Mouse (Mus musculus): ENCODE measurements around the gene Nol3.

Nol3 gene

DNA sequence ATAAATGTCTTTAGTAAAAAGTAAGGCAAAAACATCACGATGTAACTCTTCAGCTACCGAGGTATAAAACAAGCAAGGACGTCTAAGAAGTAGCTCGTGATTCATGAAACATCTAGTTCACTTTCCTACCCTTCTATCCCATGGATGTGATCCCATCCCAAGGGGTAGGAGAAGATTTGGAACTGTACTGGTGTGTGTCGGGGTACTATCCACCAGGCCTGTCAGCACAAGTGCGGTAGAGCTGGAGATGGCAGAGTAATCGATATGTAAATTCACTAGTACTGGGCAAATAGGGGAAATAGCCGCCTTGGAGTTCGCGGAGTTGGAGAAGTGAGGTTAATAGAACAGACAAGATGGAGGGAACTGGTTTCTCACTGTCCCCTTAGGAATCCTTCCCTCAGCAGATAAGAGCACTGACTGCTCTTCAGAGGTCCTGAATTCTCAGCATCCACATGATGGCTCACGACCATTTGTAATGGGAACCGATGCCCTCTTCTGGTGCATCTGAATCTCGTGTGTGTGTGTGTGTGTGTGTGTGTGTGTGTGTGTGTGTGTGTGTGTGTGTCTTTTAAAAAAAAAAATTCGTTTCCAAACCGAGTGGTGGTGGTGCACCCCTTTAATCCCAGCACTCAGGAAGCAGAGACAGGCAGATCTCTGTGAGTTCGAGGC, 12.6 kb upstream of the Nol3 start:
- peak; percentile 67 for DNase-seq (ENCODE audit: low read depth)

GRCm38 (mm10) chr8:105264024-105264982, 11.6 kb upstream of the Nol3 start, which contains the start of the genes Tradd and Fbxl8:
Tradd (minus strand) TSS chr8:105264609.
Fbxl8 (plus strand) TSS chr8:105264648.
- DNase-seq (ENCODE audit: low read depth): peak; percentile 77

DNA sequence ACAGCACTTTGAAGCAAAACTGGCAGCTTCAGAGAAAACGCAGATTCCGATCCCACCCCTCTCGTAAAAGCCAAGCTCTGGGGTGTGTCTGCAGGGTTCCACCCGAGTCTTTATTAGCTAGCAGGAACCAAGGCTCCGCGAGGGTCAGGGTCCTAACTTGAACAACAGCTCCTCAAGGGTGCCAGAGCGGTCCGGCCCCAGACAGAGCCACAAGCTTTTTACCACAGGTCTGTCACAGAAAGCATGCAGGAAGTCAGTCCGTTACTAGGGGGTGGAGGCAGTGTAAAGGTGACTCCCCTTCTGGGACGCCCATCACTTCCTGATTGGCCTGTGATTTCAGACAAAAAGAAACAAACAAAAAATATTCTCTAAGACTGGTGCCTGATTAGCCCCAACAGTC, 10.8 kb upstream of the Nol3 start:
- DNase-seq (ENCODE audit: low read depth): peak; percentile 86

GRCm38 (mm10) chr8:105266775-105267174, 9.2 kb upstream of the Nol3 start:
- DNase-seq (ENCODE audit: low read depth): peak; percentile 14

DNA sequence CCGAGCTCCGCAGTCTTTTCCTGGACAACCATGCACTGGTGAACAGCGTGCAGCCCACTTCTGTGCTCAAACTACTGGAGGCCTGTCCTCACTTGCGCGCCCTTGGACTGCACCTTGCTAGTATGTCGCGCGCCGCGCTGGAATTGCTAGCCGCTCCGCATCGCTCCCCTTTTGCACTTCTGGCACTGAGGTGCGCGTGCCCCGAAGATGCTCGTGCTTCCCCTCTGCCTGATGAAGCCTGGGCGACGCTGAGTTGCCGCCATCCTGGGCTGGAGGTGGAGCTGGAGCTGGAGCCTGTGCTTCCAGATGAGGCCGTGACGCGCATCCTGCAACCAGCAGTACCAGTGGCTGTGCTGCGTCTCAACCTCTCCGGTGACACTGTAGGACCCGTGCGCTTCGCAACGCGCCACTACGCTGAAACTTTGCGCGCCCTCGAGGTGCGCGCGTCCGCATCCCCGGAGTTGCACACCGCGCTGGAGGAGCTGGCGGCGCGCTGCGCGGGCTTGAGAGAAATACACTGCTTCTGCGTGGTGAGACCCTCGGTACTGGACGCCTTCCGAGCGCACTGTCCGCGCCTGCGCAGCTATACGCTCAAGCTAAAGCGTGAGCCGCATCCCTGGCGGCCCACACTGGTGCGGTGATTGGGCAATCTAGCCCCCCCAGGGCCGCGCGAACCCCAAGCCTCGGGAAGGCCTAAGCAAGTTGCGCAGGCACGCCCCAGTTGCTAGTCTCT, 7.4 kb upstream of the Nol3 start:
- DNase-seq (ENCODE audit: low read depth): no peak

GRCm38 (mm10) chr8:105269075-105269458, 6.9 kb upstream of the Nol3 start:
- no peak for DNase-seq (ENCODE audit: low read depth)

- DNase-seq (ENCODE audit: low read depth): no peak
Measured at GRCm38 (mm10) chr8:105269461-105269947, 6.4 kb upstream of the Nol3 start, which contains the start of gene Hsf4. Hsf4 (plus strand) TSS chr8:105269801.

DNA sequence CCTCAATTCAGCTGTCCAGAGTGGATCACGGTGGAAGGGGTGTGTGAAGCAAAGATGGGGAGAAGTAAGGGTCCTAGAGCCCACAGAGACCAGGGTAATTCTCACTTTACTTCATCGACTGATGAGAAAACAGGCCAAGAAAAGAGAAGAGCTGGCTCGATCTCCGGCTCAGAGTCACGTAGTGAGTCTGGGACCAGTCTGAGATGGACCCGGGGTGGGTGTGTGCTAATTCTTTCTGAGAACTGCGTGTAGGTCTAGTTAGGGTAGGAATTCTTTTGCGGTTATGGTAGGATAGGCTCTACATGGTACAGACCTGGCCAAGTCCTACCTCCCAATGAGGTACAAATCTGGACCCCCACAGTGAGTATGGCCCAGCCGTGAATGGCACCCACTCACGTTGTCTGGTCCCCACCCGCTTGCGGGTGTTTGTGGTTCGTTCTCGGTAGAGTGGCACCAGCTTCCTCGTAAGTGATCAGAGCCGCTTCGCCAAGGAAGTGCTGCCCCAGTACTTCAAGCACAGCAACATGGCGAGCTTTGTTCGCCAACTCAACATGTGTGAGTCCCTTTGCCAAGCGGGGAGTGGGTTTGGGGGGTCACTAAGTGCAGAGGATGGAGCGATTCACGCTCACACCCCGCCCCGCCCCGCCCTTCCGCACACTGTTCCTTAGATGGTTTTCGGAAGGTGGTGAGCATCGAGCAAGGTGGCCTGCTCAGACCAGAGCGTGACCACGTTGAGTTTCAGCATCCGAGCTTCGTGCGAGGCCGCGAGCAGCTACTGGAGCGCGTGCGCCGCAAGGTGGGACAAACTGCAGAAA, 5.6 kb upstream of the Nol3 start:
- no peak for DNase-seq (ENCODE audit: low read depth)

- DNase-seq (ENCODE audit: low read depth): no peak
Measured at GRCm38 (mm10) chr8:105270916-105271186, 5.1 kb upstream of the Nol3 start.

- no peak for DNase-seq (ENCODE audit: low read depth)
Measured at GRCm38 (mm10) chr8:105275387-105275786, 553 bp upstream of the Nol3 start.

- DNase-seq (ENCODE audit: low read depth): no peak
Measured at GRCm38 (mm10) chr8:105276292-105277120, 566 bp downstream of the Nol3 start.

DNA sequence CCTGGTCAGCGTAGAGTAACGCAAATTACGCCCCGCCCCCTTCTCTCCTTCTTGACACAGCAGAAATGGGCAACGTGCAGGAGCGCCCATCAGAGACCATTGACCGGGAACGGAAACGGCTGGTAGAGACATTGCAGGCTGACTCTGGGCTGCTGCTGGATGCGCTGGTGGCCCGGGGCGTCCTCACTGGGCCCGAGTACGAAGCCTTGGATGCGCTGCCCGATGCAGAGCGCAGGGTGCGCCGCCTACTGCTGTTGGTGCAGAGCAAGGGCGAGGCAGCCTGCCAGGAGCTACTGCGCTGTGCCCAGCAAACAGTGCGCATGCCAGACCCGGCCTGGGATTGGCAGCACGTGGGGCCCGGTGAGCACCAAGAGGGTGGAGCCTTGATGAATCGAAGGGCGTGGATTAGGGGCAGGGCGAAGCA, 3.0 kb downstream of the Nol3 start:
- no peak for DNase-seq (ENCODE audit: low read depth)

GRCm38 (mm10) chr8:105280567-105280966, 4.6 kb downstream of the Nol3 start:
- DNase-seq (ENCODE audit: low read depth): no peak

DNA sequence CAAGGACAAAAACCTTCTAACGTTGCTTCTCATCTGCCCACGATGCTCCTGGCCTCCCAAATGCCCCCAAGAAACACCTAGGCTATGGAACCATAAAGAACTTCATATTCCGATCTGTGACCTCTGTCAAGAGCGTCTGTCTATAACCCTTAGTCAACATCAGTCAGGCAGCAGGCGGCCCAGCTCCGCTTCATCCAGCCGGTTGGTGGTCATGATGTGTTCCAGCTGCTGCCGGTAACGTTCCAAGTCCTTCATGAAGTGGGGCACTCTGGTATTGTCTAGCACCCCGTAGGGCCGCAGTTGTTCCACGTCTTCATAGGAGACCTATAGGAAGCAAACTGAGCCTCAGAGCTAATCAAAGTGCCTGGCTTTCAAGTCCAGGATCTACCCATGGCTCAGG, 5.9 kb downstream of the Nol3 start:
- no peak for DNase-seq (ENCODE audit: low read depth)

- DNase-seq (ENCODE audit: low read depth): no peak
Measured at GRCm38 (mm10) chr8:105282239-105282638, 6.3 kb downstream of the Nol3 start.

GRCm38 (mm10) chr8:105283074-105283473, 7.1 kb downstream of the Nol3 start:
- peak; percentile 79 for DNase-seq (ENCODE audit: low read depth)

- no peak for DNase-seq (ENCODE audit: low read depth)
Measured at GRCm38 (mm10) chr8:105285514-105285913, 9.6 kb downstream of the Nol3 start.

DNA sequence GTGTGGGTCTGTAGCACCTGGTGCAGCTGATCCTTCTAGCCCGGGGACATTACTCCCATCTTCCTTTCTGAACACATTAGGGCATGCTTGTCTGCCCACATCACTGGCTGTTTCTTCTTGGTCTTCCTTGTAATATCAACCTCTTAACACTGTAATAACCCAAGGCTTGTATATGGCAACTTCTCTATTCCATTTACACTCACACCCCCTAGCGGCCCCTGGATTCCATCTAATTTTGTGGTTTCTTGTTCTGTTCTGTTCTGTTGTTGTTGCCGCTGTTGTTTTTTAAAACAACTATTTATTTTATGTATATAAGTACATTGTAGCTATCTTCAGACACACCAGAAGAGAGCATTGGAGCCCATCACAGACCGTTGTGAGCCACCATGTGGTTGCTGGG, 11.0 kb downstream of the Nol3 start:
- DNase-seq (ENCODE audit: low read depth): peak; percentile 58

DNA sequence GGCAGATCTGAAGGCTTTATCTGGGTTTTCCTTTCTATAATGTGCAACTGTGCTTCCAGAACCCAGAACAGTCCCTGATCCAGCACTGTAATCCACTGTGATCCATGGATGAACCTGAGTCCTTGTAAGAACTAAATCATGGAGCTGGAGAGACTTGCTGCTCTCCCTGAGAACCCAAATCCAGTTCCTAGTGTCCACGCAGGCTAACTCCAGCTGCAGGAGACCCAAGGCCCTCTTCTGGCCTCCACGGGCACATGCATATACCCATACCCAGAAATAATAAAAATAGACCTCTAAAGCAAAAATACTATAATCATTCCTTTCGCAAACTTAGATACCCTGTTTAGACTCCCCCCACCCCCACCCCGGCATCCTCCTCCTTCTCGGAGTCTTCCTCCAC, 12.3 kb downstream of the Nol3 start:
- DNase-seq (ENCODE audit: low read depth): no peak

DNA sequence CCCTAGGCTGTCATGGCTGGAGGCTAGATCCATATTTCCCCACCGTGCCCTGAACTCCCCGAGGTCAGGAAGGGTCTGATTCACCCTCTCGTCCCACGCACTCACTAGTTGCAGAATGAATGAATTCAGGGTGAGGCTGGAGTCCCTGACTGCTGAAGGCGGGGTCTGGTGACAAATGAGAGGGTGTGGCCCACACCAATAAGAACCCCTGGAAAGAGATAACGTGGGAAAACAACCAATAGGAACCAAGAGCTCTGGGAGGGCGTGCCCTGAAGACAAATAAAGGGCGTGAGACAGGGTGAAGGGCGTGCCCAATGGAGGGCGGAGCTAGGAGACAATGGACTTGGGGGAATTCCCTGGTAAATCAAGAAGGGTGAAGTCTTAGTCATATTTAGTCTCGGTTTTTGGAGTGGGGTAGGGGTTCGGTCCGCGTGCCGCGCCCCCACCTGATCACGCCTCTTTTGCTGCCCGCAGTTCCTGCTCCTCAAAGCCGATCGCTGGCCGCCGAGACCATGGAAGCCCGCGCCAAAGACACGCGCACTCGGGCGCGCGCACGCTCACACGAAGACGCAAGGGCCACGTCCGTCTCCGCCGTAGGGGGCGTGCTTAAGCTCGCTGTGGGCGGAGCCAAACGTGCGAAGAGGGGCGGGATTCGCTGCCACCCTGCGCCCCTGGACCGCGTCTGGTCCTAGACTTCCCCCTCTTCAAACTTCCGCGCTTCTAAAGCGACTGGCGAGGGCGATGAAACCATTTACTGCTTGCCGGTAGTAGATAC, 13.2 kb downstream of the Nol3 start:
- peak; percentile 99 for DNase-seq (ENCODE audit: low read depth)

Data from 416B (cell line).